Mouse (Mus musculus): ENCODE measurements around the gene Ass1.

Ass1 gene

DNA sequence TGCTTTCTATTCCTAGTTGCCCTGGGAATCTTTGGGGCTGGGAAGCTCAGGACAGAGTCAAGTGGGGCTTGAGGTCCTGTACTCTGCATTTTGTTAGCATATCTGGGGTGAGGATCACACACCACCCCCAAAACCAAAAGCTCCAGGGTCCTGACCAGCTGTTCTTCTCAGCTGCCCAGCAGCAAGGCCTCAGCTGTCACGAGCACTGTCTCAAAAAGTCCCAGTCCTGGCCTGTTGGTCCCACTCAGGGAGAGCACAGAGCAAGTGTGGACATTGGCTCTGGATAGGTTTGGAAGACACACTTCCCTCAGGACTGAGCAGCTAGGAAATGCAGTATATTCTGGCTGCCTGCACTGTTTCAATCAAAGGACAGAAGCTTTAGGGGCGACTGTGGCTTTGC lies 20.5 kb downstream of the Ass1 start:
- no peak for DNase-seq

DNA sequence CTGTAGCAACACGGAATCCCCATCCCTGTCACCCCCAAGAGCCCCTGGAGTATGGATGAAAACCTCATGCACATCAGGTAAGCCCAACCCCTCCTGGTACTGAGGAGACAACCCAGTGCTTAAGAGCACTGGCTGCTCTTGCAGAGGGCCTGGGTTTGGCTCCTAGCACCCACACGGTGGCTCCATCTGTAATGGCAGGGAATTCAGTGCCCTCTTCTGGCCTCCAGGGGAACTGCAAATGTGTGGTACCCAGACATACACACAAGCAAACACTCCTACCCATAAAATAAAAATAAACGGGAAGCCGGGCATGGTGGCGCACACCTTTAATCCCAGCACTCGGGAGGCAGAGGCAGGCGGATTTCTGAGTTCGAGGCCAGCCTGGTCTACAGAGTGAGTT lies 22.3 kb downstream of the Ass1 start:
- no peak for DNase-seq

DNA sequence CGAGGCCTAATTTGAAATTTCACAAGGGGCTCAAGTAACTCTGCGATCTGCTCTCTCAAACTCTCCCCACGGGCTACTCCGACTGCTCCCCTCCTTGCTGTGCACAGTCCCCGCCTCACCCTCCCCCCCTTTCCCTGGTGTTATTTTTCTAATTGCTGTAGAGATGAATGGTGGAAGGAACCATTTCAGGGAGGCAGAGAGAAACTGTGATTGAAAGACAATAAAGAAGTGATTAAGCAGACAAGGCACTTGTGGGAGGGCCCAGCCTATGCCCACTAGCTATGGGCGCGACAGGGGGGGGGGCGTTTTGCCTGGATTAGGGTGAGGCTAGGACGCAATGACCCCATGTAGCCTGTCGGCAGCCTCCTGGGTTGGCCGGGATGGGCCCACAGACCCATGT lies 23.2 kb downstream of the Ass1 start:
- DNase-seq = no peak

DNA sequence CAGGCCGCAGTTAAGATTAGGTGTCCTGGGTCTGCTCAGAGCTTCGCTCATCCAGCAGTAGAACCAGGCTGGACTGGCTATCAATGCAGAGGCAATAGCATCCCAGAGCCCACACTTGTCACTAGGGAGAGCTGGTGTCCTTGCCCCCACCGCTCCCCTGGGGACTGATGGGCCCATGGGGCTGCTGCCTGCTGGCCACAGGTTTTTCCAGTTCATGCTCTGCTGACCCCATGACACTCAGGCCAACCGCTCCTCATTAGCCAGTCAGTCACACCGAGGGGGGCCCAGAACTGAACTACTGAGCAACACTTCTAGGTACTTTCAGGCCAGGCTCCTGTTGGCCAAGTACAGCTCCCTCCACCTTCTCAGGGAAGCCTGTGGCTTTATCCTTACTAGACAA lies 24.3 kb downstream of the Ass1 start:
- no peak for DNase-seq

DNA sequence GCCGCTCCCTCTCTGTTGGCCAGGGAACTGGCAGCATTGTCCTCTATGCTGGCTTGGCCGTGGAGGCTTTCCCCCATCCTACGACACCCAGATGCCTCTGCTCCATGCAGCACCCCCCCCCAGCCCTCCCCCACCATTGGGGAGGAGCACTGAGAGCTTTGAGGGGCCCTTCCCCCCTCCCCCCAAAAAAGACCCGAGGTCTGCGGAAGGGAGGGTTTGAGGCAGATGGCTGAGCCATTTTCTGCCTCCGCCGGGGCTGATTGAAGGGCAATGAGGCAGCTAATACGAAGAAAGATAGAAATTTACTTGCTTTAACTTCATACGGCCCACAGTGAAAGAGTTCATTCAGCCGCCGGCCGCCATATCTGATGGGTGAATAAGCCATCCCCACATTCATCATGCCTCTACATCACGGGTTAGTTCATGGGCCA lies 25.1 kb downstream of the Ass1 start:
- DNase-seq = no peak

DNA sequence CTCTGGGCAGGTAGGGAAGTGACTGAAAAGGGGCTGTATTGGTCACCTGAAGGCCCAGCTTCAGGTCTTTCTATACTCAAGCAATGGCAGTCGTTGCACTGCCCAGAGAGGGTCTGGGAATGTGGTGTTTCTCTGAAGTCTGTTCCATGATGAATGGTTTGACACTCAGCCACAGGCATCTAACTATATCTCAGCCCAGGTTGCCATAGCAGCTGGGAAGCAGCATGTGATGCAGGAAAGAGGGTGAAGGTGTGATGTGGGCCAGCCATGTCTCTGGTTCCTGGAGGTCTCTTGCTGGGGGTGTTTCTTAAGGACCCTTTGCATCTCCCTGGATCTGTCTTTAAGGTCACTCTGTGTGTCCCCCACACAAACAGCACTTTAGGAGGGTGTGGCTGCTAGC lies 26.1 kb downstream of the Ass1 start:
- DNase-seq = no peak

DNA sequence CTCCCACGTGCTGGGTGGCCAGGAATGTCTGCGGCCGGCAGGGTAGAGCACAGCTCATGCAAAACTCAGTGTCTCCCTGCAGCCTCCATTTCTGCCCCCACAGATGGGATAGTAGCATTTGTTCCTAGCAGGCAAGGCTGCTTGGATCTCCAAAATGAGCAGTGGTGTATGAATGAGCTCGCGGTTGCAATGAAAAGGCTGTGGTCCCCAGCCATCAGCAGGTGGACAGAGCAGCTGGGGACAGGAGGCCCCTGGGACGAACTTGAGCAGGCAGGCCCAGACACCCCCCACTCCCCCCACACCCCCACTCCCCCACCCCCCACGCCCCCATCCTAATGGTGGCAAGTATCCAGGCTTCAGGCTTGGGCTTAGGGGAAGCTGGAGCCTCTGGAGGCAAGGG lies 27.1 kb downstream of the Ass1 start:
- no peak for DNase-seq

DNA sequence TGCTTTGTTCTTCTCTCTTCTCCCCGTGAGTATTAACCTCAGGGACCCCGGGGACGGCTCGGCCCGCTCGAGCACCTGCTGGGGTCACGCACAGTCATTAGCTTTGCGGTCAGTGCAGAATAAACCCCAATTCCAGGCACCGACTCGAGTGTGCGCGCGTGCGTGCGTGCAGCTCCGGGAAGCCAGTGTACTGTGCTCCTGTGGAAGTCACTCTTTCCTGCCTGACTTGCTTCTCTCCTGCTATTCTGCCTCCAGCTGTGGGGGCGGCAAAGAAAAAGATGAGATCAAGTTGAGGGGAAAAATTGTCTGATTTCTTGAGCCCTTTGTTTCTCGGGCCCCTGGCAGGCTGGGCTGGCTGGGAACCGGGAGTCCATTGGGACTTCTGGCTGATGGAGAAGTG lies 27.6 kb downstream of the Ass1 start:
- DNase-seq = no peak

DNA sequence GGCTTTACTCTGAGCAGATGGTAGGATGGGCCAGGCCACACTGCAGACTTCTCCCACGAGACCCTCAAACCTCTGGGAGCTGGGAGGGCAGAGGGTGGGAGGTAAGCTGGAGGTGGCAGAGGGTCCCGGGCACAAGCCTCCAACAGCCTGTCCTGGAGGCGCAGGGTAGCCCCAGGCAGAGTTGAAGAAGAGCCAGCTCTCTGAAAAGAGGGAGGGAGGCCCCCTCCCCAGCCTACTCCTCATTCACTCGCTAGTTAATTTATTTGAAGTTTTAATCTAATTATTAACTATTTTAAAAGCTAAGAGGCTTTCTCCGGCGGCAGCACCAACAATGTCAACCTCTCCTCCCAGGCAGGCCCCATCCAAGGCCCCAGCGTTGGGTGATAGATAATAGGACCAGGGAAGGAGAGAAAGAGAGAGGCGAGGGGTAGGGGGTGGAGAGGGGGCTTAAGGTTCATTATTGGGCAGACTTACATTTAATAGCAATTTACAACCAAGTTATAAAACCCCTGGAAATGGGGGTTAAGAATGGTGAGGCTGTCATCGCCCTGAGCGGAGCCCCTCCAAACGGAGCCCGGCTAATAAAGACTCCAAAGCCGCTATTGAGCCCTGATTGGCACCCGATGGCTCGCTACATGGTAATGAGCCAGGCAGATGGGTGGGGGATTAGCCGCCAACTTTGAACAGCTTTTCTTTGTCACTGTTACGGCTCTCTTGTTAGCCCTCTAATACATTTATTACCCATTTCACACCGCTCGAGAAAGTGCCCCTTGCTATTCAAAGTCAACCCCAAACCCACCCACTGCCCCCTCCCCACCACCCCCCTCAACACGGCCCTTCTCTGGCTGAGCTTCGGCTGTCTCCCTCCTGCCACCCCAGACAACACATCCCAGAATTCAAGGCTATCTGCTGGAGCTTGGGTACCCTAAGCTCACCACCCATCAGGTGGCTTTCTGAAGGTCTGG lies 29.6 kb downstream of the Ass1 start:
- DNase-seq = no peak

DNA sequence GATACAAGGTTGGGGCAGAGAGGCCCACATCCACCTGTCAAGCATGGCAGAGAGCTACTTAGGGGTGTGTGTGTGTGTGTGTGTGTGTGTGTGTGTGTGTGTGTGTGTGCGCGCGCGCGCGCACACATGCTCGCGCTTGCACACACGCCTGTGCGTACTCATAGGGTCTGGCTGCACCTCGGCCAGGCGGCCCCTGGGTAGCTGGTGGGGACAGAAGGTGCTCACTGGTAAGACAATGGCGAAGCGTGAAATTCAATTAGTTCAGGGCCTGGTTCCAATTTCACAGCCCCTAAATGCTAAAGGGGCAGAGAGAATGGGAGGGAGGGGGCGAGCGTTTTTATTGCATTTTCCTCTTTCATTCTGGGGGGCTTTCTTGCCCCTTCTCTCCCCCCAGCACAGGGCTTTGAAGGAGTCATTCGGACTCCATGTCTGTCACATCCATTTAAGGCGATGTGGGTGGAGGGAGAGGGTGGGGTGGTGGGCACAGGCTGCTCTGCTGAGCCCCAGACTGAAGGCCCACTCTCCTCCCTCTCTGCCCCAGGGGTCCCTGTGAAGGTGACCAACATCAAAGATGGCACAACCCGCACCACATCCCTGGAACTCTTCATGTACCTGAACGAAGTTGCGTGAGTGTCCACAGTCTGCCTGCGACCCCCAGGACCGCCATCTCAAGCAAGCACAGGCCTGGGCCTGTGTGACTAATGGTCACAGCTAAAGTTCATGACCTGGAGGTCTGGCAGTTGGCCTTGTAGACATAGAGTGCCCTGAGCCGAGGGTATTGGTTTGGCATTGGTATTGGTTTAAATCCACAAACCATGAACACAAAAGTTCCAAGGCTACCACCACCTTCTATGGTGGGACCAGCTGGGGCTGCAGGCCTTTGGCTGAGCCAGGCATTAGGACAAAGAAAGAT lies 30.5 kb downstream of the Ass1 start:
- no peak for DNase-seq

DNA sequence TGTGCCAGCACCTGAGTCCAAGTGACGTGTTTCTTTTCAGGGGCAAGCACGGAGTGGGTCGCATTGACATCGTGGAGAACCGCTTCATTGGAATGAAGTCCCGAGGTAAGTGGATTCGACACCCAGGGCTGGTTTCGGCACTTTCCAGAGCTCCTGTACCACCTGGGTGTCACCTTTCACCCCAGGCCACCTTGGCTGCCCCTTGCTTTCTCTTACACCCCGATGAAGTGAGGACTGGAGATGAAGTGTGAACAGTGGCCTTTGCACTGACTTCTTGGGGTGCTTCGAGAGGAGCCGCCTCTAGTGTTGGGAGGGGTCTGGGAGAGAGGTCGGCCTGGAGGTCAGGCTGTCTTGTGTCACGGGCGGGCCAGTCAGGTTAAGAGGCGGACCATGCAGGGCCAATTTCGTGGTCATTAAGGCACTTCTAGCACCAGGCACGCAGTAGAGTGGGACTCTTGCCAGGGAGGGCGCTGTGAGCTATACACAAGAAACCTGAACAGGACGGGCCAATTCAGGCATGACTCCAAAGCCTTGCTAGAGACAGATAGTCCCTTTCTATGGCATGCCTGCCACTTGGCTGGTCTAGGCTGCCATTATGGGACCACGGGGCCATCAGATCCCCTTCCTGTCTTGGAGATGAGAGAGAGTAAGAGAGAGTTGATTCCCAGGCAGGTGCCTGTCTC lies 31.6 kb downstream of the Ass1 start:
- DNase-seq = no peak

DNA sequence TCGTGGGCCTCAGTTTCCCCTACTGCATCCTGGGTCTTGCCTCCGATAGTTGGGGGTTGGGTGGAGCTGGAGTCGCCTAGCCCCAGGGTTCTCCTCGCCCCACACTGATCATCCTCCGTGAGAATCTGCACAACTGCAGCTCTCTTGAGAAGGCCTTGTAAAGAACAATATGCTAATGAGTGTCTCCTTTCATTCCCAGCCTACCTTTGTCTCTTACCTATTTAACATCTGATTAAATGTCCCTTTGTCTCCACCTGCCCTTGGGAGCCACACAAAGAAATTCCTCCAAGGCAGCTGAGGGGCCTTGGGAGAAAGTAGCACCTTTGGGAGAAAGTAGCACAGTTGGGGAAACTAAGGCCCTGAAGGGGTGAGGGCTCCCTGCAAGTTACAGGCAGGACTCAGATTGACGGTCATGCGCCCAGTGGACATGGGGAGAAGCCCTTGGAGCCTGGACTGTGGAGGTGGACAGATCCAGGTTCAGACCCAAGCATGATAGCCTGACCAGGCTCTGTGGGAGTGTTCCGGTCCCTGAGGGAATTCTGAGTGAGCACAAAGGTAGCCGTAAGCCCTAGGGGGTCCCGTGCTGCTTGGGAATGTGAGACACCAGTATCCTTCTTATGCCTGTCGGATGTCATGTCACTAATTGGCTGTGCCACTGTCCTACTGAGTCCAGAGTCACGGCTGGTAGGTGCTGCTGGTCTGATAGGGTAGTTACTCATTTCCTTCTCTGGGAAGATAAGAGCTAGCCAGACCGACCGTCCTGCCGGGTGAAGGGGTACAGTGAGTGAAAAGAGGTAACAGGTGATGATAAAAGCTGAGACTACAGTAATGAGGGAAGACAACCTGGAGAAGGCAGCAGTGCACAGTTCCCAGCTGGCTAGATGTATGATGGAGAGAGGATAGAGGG lies 32.9 kb downstream of the Ass1 start:
- DNase-seq = no peak

DNA sequence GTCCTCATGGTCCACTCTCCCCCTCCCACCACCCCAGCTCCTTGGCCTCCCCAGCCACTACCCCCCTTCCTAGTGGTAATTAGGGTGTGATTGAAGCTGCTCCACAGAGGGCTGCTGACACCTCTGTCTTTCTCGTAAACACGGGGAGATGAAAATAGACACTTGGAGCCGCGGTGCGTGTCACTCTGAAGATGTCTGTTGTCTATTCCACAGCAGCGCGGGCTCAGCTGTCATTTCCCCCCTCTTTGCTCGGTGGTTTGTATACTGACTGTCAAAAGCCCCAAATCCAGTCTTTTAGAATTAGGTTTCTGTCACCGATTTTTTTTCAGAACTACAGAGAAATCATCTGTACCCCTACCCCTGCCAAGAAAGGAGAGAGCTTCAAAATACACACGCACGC lies 35.5 kb downstream of the Ass1 start:
- no peak for DNase-seq

DNA sequence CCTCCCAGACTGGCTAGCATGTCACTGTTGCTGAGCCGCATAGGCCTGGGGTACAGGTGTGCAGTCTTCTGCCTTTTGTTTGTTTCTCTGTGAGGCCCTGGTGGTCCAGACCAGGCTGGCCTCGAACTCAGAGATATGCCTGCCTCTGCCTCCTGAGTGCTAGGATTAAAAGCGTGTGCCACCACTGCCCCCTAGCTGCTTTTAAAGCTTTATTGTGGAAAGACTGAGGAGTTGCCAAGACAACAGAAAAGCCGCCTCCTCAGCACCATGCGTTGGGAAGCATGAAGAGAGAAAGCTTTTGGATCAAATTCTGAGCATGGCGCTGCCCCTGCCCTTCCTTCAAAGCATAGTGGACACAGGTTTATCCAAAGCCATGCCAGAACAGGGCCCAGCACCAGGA lies 38.8 kb downstream of the Ass1 start:
- no peak for DNase-seq

DNA sequence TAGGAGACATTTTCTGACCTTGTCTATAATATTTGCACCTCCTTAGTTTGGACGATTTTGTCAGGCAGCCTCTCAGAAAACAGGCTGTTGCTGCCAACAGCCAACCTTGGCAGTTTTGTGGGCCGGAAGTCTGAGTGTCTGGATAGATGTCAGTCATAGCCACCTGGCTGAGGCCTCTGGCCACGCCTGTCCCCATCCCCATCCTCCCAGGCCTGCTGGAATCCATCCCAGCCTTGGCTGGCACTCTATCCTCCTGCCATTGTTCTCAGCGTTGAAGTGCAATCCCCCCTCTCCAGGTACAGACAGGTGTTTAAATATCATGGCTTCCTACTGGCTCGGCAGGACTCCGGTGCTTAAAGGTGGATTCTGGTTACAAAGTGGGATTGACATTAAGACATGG lies 41.3 kb downstream of the Ass1 start:
- DNase-seq = no peak

DNA sequence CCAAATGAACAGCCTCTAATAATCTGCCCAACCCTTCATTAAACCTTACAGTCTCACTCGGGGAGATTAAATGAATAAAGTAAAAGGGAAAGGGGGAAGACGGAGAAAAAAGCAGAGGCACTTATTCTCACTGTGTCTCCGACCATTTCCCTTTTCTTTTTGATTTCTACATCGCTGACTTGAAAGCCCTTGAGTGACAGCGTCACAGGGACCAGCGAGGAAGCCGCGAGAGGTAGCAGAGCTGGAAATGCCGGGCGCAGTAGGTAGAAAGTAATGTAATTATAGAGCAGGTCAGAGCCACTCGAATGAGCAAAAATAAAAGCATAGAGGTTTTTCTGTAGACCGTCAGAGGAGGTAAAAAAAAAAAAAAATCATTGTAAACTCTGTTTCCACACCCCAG lies 46.5 kb downstream of the Ass1 start:
- no peak for DNase-seq

DNA sequence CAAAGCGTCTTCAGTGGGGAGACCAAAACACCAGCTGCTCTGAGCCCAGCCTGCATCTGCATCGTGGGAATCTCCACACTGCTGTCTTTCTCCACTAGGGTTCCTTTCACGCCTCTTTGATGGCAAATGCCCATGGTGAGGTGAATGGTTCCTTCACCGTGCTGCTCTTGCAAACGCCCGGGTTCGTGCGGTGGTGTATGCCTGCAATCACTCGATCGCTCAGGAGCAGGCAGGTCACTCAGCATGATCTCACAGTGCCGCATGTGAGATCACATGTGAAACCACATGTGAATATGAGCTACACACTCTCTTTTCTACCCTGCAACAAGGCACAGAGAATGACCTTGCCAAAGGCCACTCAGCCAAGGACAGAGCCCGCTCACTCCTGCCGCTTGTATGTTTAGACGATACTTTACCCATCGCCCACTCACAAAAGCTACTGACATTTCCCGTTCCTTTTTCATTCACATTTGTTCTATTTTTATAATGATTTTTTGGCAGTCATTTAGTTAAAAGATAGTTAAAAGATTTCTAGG lies 51.9 kb downstream of the Ass1 start:
- DNase-seq = no peak

DNA sequence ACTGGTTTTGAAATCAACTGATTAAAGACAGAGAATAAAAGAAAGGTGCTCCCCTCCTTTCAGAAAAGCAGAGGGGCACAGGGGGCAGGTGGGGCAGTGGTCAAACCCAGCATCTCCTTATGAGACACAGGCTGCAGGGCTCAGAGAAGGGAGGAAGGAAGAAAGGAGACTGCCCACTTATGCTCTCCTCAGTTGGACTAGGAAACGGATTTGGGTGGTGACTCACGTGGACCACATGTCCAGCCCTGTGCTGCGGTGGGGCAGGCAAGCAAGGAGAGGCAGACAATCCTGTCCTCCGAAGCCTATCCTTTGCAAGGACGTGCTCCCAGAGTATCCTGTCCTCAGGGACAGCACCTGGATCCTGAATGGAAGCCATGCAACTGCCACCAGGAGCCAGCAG lies 54.6 kb downstream of the Ass1 start:
- no peak for DNase-seq

DNA sequence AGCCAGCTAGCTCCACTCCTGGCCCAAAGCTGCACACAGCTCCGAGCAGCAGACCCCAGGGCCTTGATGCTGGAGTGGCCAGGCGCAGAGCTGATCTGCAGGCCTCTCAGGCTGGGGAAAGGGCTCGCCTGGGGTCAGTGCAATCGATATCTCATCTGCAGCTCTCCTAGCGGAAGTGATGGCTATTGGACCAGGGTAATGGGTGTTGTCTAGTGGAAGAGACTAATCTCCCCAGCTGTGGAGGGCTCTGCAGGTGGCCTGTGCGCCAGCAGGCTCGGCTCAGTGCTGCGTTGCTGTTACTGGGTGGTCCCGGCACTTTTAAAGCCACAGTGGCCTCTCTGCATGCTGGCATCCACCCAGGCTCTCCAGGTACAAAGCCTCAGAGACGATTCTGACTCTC lies 55.8 kb downstream of the Ass1 start:
- no peak for DNase-seq

DNA sequence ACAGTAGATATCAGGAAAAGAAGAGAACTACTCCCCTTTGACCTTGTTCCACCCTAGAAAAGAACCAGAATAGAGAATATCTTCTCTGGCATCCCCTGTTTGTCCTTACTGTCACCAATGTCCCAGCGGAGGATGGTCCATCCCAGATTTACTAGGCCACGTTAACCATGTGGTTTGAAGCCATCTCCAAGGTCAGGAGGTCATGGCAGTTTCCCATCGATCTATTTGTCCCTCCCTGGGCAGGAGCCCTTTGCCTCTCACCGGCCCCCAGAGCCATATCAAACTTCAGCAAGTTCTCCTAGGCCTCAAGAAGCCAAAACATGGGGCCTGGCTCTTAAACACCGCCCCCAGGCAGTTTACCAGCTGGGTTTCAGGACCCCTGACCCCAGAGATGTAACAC lies 60.2 kb downstream of the Ass1 start:
- DNase-seq = no peak

DNA sequence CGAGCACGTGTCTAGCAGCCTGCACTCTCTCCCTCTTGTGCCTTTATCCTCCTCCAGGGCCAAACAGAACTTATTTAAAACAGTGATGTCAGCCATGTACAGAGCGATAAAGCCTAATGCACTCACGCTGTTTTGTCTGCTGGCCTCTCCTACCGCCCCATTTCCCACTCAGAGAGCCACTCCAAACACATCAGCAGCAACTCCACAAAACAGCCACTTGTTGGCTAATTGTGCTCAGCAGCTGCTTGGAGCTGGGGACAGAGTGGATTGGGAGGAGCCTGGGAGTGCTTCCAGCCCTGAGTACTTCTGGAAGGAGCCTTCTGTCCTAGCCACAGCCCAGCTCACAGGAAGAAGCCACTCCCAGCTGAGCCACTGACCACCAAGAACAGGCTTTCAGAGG lies 67.0 kb downstream of the Ass1 start:
- no peak for DNase-seq

DNA sequence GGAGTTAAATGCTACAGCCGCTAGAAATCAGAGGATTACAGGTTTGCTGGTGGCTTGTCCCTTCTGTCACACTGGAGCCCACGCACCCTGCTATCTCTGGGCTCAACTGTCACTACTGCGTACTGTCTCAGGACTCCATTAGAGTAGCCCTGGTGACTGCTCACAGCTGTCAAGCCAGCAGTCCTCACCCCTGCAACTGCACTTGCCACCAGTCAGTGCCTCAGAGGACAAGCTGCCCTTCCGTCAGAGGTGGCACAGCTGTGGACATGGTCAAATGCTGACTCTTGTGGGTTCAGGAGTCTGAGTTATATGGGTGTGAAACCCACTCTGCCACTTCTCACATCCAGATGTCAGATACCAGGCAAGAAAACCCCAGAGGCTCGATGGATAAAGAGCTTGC lies 68.7 kb downstream of the Ass1 start:
- DNase-seq = no peak
